Mouse (Mus musculus) spleen, adult 2 months (tissue): ENCODE measurements around the gene Serpina10.

Experiments used
- CTCF ChIP-seq: fragments of 200-500 bp; IDR thresholded peaks from 2 replicates; pipeline ENCODE4 v1.5.1; 2011; ENCODE audit warnings: mild to moderate bottlenecking, inconsistent platforms; ENCODE audit not compliant: insufficient read depth, insufficient read length, insufficient replicate concordance; ENCODE audit errors: extremely low read depth
- POLR2A ChIP-seq: fragments of 200-500 bp; IDR thresholded peaks from 2 replicates; pipeline ENCODE4 v1.6.1; 2011; ENCODE audit warnings: low read depth, low read length, inconsistent platforms

DNA sequence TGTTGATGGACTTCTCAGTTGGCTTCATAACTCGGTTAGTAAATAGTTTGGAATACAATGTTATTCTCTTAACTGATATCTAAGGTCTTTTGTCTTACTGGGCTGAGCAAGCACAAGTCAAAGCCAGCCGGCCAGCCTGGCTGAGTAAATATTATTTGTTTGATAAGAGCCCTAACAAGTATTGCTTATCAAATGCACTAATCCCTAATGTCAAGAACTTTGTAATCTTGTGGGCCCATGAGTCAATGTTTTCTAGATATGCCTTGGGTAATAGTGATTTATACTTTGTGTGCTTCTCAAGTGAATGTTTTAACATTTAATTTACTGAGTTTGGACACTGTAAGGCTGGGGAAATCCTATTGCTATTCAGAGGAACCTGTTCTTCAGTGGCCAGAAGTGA, 32.8 kb downstream of the Serpina10 start:
- no peak for TF ChIP-seq CTCF
- no peak for TF ChIP-seq POLR2A
